Mouse (Mus musculus) liver, adult (tissue): ENCODE measurements around the gene Frrs1.

Source experiments
- GATA4 ChIP-seq: IDR thresholded peaks from 2 replicates; pipeline ENCODE4 v1.6.1; 2014; ENCODE audit warnings: mild to moderate bottlenecking, low read length; ENCODE audit not compliant: insufficient replicate concordance

The Frrs1 gene

GRCm38 (mm10) chr3:116870372-116870771, 11.1 kb downstream of the Frrs1 start:
- no peak for TF ChIP-seq GATA4

- no peak for TF ChIP-seq GATA4
Observed at GRCm38 (mm10) chr3:116882221-116882960, 23.1 kb downstream of the Frrs1 start.

- no peak for TF ChIP-seq GATA4
Observed at GRCm38 (mm10) chr3:116884941-116885340, 25.7 kb downstream of the Frrs1 start.

GRCm38 (mm10) chr3:116889358-116889757, 30.1 kb downstream of the Frrs1 start:
- TF ChIP-seq GATA4 = no peak

GRCm38 (mm10) chr3:116890576-116890975, 31.3 kb downstream of the Frrs1 start:
- no peak for TF ChIP-seq GATA4

- TF ChIP-seq GATA4 = no peak
Observed at GRCm38 (mm10) chr3:116891436-116892205, 32.4 kb downstream of the Frrs1 start.

- no peak for TF ChIP-seq GATA4
Observed at GRCm38 (mm10) chr3:116892206-116892563, 32.9 kb downstream of the Frrs1 start.

- TF ChIP-seq GATA4 = no peak
Observed at GRCm38 (mm10) chr3:116892872-116893271, 33.6 kb downstream of the Frrs1 start.

- TF ChIP-seq GATA4 = no peak
Observed at GRCm38 (mm10) chr3:116904158-116904557, 44.9 kb downstream of the Frrs1 start.

- no peak for TF ChIP-seq GATA4
Observed at GRCm38 (mm10) chr3:116905898-116906297, 46.6 kb downstream of the Frrs1 start.

- no peak for TF ChIP-seq GATA4
Observed at GRCm38 (mm10) chr3:116906596-116906995, 47.3 kb downstream of the Frrs1 start.

- no peak for TF ChIP-seq GATA4
Observed at GRCm38 (mm10) chr3:116914374-116914773, 55.1 kb downstream of the Frrs1 start.

GRCm38 (mm10) chr3:116914931-116915330, 55.7 kb downstream of the Frrs1 start:
- no peak for TF ChIP-seq GATA4

GRCm38 (mm10) chr3:116917016-116917415, 57.8 kb downstream of the Frrs1 start:
- no peak for TF ChIP-seq GATA4

GRCm38 (mm10) chr3:116921535-116921934, 62.3 kb downstream of the Frrs1 start:
- TF ChIP-seq GATA4 = no peak

- no peak for TF ChIP-seq GATA4
Observed at GRCm38 (mm10) chr3:116923042-116923441, 63.8 kb downstream of the Frrs1 start.
